Mouse (Mus musculus): ENCODE measurements at regions not wholly inside any gene's neighbourhood (a gene's known extent, or its start where the extent isn't known, plus 50 kb on each side); places are given as distances from the start of the nearest gene placed in this dataset.

- no peak for DNase-seq (ENCODE audit: low read depth, low spot score)
These were observed 193.5 kb upstream of the Rnd3 start for GRCm38 (mm10) chr2:51342421-51342820.

GRCm38 (mm10) chr2:51334437-51334836, 185.5 kb upstream of the Rnd3 start:
- no peak for DNase-seq (ENCODE audit: low read depth, low spot score)

DNA sequence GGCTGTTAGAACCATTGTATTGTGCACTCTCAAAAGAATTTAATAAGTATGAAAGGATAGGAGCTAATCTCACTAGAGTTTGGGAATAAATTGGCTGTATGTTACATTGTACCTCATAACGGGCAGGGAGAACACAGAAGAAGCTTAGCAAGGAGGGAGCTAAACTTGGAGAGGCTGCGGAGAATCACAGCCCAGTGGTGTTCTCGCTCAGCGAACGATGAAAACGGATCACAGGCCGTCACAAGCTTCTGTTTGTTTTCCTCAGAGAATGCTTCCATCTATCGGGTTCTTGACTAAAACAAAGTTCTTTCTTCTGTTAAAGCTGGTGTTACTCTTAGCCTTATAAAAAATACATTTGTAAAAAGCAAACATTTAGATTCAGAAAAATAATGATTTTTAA, 178.2 kb upstream of the Rnd3 start:
- no peak for DNase-seq (ENCODE audit: low read depth, low spot score)

- DNase-seq (ENCODE audit: low read depth, low spot score): no peak
These were observed 172.8 kb upstream of the Rnd3 start for GRCm38 (mm10) chr2:51321676-51322075.

DNA sequence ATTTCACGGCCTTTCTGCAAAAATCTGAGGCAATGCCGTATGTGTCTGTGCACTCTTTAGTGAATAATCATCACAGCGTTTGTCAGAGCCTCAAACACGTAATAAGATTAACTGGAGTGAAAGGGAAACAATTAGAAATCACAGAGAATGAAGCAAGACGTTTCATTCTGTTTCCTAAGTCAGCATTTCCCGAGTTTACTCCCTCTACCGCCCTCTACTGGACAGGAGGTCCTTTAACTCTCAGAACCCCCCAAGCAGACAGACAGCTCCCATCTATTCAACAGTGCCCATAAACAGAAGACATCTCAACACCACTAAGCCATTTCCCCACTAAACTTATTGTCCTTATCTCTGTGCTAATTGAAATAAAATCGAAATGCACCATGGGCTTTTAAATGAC, 167.5 kb upstream of the Rnd3 start:
- no peak for DNase-seq (ENCODE audit: low read depth, low spot score)

DNA sequence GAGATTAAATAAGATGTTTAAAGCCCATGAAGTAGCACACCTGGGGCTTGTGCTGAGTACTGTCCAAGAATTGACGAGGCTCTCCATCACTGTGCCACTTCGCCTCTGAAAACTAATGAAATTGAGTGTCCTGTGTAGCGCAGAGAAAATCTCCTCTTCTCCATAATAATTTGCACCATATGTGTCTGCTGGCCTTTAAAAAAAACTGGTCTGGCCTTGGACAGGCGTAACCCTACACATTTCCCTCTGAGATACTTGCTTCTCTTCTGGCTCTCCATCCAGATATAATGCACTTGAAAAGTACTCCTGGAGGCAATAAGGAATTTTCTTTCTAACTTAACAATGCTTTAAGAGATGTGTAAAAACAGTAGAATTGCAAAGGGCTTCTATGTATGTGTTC, 164.5 kb upstream of the Rnd3 start:
- no peak for DNase-seq (ENCODE audit: low read depth, low spot score)

DNA sequence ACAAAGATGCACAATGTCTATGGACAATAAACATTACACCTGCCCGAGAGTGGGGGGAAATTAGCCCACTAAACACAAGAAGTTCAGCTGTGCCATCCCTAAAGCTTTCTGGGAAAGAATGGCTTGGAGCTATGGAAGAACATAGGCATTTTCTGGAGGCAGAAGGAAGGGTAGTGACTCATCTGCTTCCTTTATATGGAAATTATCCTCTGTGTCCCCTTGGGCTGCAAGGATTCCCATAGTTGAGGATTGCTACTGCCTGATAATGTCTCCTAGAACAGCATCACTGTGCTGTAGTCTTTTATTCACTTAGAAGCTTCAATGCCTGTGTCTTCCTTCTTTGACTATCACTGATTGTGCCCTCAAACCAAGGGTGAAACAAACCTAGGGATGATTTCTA, 157.3 kb upstream of the Rnd3 start:
- no peak for DNase-seq (ENCODE audit: low read depth, low spot score)

DNA sequence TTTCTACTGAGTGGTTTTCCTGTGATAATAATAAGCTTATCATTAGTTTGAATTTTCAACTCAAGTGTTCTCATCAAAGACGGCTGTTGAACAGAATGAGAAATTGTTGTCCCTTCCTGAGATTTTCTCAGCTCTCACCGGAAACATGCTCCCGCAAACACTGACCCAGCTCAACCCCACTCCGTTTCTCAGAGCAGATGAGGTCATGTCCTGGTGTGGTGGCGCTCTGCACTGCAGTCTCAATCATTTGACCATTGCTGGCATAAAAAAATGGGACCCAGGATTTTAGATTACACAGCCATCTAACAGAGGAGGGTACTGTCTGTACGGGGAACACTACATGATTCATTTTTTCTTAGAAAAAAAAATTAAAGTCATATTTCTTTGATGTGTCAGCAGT, 156.5 kb upstream of the Rnd3 start:
- DNase-seq (ENCODE audit: low read depth, low spot score): no peak

DNA sequence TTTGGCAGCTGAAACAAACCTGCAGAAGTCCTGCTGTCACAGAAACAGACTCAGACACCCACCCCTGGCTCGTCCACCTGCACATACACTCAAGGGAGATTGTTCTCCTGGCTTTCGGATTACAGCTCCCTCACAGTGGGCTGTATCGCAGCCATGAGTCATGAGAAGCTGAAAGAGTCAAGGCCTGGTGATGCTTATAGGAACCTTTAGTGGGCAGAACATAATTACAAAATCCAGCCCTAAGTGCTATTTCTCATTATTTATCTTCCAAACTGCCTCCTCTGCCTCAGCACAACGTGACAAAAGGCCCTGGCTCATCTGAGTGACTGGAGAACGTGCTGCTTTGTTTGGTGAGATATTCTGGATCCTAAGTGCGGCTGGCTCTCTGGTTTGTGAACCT, 155.8 kb upstream of the Rnd3 start:
- DNase-seq (ENCODE audit: low read depth, low spot score): no peak

- DNase-seq (ENCODE audit: low read depth, low spot score): no peak
These were observed 141.8 kb upstream of the Rnd3 start for GRCm38 (mm10) chr2:51290659-51291260.

GRCm38 (mm10) chr2:51288678-51289077, 139.8 kb upstream of the Rnd3 start:
- DNase-seq (ENCODE audit: low read depth, low spot score): no peak

- no peak for DNase-seq (ENCODE audit: low read depth, low spot score)
These were observed 136.7 kb upstream of the Rnd3 start for GRCm38 (mm10) chr2:51285632-51286031.

- no peak for DNase-seq (ENCODE audit: low read depth, low spot score)
These were observed 135.9 kb upstream of the Rnd3 start for GRCm38 (mm10) chr2:51284781-51285225.

DNA sequence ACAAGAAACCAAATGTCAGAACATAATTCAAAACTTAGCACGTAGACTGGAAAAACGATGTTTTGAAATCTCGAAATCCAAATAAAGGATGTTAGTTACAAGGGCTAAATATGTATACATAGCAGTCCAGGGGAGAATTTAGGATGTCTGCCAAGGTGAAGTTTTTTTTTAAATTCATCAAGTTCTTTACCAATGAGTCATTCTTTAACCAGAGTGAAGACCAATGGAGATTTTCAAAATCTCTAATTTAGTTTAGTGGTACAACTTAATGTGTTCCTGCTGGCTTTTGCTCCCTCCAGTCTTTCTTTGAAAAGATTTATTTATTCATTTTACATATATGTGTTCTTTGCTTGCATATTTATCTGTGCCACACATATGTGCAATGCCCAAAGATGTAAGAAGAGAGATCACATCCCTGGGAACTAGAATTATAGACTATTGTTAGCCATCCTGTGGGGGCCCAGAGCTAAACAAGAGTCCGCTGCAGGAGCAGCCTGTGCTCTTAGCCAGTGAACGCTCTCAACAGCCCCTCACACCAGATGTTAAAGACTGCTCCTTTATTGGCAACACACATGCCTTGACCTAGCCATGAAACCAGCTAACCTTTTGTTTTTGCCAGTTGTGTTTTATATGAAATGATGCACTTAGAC, 130.6 kb upstream of the Rnd3 start:
- DNase-seq (ENCODE audit: low read depth, low spot score): no peak

GRCm38 (mm10) chr2:51278824-51279223, 129.9 kb upstream of the Rnd3 start:
- DNase-seq (ENCODE audit: low read depth, low spot score): no peak

GRCm38 (mm10) chr2:51278356-51278755, 129.4 kb upstream of the Rnd3 start:
- DNase-seq (ENCODE audit: low read depth, low spot score): no peak

- DNase-seq (ENCODE audit: low read depth, low spot score): no peak
These were observed 127.7 kb upstream of the Rnd3 start for GRCm38 (mm10) chr2:51276591-51276990.

- no peak for DNase-seq (ENCODE audit: low read depth, low spot score)
These were observed 124.4 kb upstream of the Rnd3 start for GRCm38 (mm10) chr2:51273300-51273699.

- DNase-seq (ENCODE audit: low read depth, low spot score): no peak
These were observed 119.6 kb upstream of the Rnd3 start for GRCm38 (mm10) chr2:51268532-51268931.

DNA sequence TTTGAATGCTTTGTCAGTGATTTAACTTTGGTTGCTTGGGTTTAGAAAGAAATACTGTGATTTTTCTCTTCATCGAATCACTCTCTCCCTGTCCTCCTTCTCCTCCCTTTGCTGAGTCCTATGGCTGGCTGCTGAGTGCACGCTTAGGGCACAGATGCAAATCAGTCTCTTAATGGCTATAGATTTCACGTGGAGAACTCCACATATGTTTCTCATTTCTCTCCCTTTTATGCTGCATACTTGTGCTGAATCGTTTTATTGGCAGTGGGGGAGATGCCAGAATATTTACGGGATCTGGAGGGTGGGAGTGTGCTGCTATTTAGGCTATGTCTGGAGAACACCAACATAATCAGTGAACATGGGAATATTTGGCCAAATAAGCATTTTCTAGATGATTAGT, 118.8 kb upstream of the Rnd3 start:
- no peak for DNase-seq (ENCODE audit: low read depth, low spot score)

- DNase-seq (ENCODE audit: low read depth, low spot score): no peak
These were observed 113.6 kb upstream of the Rnd3 start for GRCm38 (mm10) chr2:51262506-51262905.

DNA sequence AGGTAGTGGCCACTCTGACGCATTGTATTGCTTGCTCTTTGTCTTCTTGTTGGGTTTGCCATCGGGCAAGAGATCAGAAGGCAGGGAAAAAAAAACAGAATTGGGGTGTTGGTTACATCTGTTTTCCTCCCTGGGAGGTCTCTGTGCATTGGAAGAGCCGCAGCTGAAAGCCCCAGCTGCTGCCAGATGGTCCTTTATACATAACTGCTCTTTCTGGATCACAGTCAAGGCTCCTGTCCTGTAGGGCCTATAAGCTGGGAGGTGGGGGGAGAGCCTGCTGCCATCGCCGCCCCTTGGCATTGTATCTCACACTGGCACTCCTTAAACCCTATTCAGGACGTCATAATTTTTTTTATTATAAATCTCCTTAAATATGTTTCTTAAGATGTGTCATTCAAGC, 101.9 kb upstream of the Rnd3 start:
- no peak for DNase-seq (ENCODE audit: low read depth, low spot score)

GRCm38 (mm10) chr2:51241573-51241972, 92.7 kb upstream of the Rnd3 start:
- DNase-seq (ENCODE audit: low read depth, low spot score): no peak

GRCm38 (mm10) chr2:51240000-51240399, 91.1 kb upstream of the Rnd3 start:
- no peak for DNase-seq (ENCODE audit: low read depth, low spot score)

All from CD4-positive helper T cell, adult 2 months (primary cell).